Mouse (Mus musculus): ENCODE data around the gene Smad3. TPM values are rescaled to one million over a fixed set of nuclear protein-coding genes. Genes with fewer than 3 reads are reported as not detected.

Smad3 gene
- total and polyA plus RNA-seq, 3 experiments, result 0.81 to 1.5 (median 1.2) TPM

GRCm38 (mm10) chr9:63654575-63654974 is 103.2 kb downstream of the Smad3 start:
- Histone ChIP-seq H3K79me2 (replicated peaks; ENCODE audit: control insufficient read depth, extremely low read depth, insufficient read depth, poor library complexity, severe bottlenecking) (no peaks in the 10 kb centered on the region), H3K9ac (ENCODE audit: insufficient read depth, low read depth) (no peak overlapping the region), H3K27me3 (replicated peaks) (no peaks in the 10 kb centered on the region), H3K4me1 (ENCODE audit: control insufficient read depth in 1 of 2, insufficient read depth in 2 of 2) (peaks cover 9 to 29% of the 10 kb centered on the region in 2 experiments), H3K4me3 (replicated peaks in 1 of 3; ENCODE audit: low read depth in 2 of 3, low read length in 2 of 3, poor library complexity in 1 of 3) (no peak overlapping the region), H3K4me2 (ENCODE audit: insufficient read depth, low read depth, poor library complexity, severe bottlenecking) (no peak overlapping the region), H3K9me3 (replicated peaks; ENCODE audit: low read length) (no peaks in the 10 kb centered on the region), H3K27ac (ENCODE audit: insufficient read depth, low read depth) (no peak overlapping the region), H3K36me3 (replicated peaks in 1 of 2; ENCODE audit: control insufficient read depth in 1 of 2, insufficient read depth in 1 of 2, low read length in 1 of 2) (peaks cover 0 to 5% of the 10 kb centered on the region in 2 experiments)
- dilution Hi-C loops (cut with MboI; ENCODE audit: extremely low pct_ligation_motif_present, extremely low pct_unique_long_range_greater_than_20kb, low sequenced_read_pairs), result no loop called here
- no peak for DNase-seq (ENCODE audit: extremely low read depth)
- TF ChIP-seq GABPA (IDR thresholded peaks at IDR 0.05; ENCODE audit: insufficient replicate concordance, low read depth, low read length) (no peak), MXI1 (IDR thresholded peaks at IDR 0.05; ENCODE audit: low read depth, low read length) (no peak), JUN (IDR thresholded peaks at IDR 0.05; ENCODE audit: insufficient read depth, low read depth, low read length) (no peak), ETS1 (conservative IDR thresholded peaks at IDR 0.05; ENCODE audit: low read depth, low read length) (no peak), SMC3 (IDR thresholded peaks at IDR 0.05; ENCODE audit: low read depth, low read length) (no peak), KAT2A (IDR thresholded peaks at IDR 0.05; ENCODE audit: insufficient replicate concordance, low read length) (no peak), MYC (IDR thresholded peaks at IDR 0.05; ENCODE audit: low read depth, low read length) (no peak), USF1 (IDR thresholded peaks at IDR 0.05; ENCODE audit: low read depth, low read length) (no peak), CHD1 (IDR thresholded peaks at IDR 0.05; ENCODE audit: low read depth, low read length) (no peak)
- in situ Hi-C loops (cut with MboI; ENCODE audit: low pct_ligation_motif_present, low pct_unique_long_range_greater_than_20kb, low sequenced_read_pairs), result loop anchor here (5.0 kb wide), 1 partner anchor 188 kb away; no protein-coding TSS in a partner anchor

GRCm38 (mm10) chr9:63653666-63654065 is 104.1 kb downstream of the Smad3 start:
- no peak overlapping the region for H3K27ac ChIP-seq (ENCODE audit: insufficient read depth, low read depth)
- TF ChIP-seq RAD21 (IDR thresholded peaks at IDR 0.05; ENCODE audit: low read depth, low read length), result no peak
- no peak for TF ChIP-seq IRF4 (IDR thresholded peaks at IDR 0.05; ENCODE audit: low read depth, low read length)
- TF ChIP-seq ZNF384 (IDR thresholded peaks at IDR 0.05; ENCODE audit: low read depth, low read length), result no peak
- TF ChIP-seq TCF12 (IDR thresholded peaks at IDR 0.05; ENCODE audit: low read depth, low read length), result no peak
- TF ChIP-seq NELFE (IDR thresholded peaks at IDR 0.05; ENCODE audit: low read depth, low read length), result no peak
- H3K4me3 ChIP-seq (replicated peaks in 1 of 3; ENCODE audit: low read depth in 2 of 3, low read length in 2 of 3, poor library complexity in 1 of 3), result no peak overlapping the region
- dilution Hi-C loops (cut with MboI; ENCODE audit: extremely low pct_ligation_motif_present, extremely low pct_unique_long_range_greater_than_20kb, low sequenced_read_pairs), result no loop called here
- no peaks in the 10 kb centered on the region for H3K9me3 ChIP-seq (replicated peaks; ENCODE audit: low read length)
- peaks cover 0 to 8% of the 10 kb centered on the region in 2 experiments for H3K36me3 ChIP-seq (replicated peaks in 1 of 2; ENCODE audit: control insufficient read depth in 1 of 2, insufficient read depth in 1 of 2, low read length in 1 of 2)
- in situ Hi-C loops (cut with MboI; ENCODE audit: low pct_ligation_motif_present, low pct_unique_long_range_greater_than_20kb, low sequenced_read_pairs), result loop anchor here (5.0 kb wide), 1 partner anchor 189 kb away; no protein-coding TSS in a partner anchor
- no peaks in the 10 kb centered on the region for H3K27me3 ChIP-seq (replicated peaks)
- no peak overlapping the region for H3K4me2 ChIP-seq (ENCODE audit: insufficient read depth, low read depth, poor library complexity, severe bottlenecking)
- H3K79me2 ChIP-seq (replicated peaks; ENCODE audit: control insufficient read depth, extremely low read depth, insufficient read depth, poor library complexity, severe bottlenecking), result no peaks in the 10 kb centered on the region
- no peak overlapping the region for H3K9ac ChIP-seq (ENCODE audit: insufficient read depth, low read depth)
- DNase-seq (ENCODE audit: extremely low read depth), result no peak
- peaks cover 9 to 29% of the 10 kb centered on the region in 2 experiments for H3K4me1 ChIP-seq (ENCODE audit: control insufficient read depth in 1 of 2, insufficient read depth in 2 of 2)

All from CH12.LX (cell line).